Mouse (Mus musculus): ENCODE measurements at regions not wholly inside any gene's neighbourhood (a gene's known extent, or its start where the extent isn't known, plus 50 kb on each side); places are given as distances from the start of the nearest gene placed in this dataset.
A peak's percentile ranks its signal among the peaks of the same experiment; 100 is the strongest.
"Not testable (repeated sequence)": the region's sequence is repeated elsewhere in the genome, so short reads cannot be mapped to it uniquely, and the experiment has no call there.

DNA sequence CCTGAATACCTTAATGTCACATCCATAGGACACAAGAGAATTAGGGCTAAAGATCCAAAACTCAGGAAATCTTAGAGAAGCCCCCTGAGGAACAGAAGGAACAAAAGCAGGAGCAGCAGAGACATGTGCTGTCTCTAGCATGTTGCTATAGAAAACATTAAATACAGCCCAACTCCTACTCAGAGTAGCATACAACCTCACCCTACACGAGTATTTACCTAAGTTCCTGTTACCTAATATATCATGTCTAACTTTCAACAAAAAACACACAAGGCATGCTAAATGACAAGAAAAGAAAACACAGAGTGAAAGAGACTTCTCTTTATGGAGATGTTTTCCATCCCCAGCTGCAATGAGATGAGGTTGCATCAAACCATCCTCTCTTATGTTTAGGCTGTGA, 216.4 kb upstream of the Col8a1 start:
- Histone ChIP-seq H3K4me3 (ENCODE audit: low read depth, low read length) (no peak overlapping the region), H3K9ac (replicated peaks; ENCODE audit: low read length, poor library complexity, severe bottlenecking) (no peak overlapping the region), H3K9me3 (ENCODE audit: low read length) (no peaks in the 10 kb centered on the region), H3K36me3 (ENCODE audit: insufficient read depth, low read length) (no peaks in the 10 kb centered on the region), H3K4me1 (ENCODE audit: insufficient read depth, low read length) (no peaks in the 10 kb centered on the region), H3K4me2 (ENCODE audit: low read depth, low read length, poor library complexity, severe bottlenecking) (no peak overlapping the region), H3K27ac (ENCODE audit: low read depth, low read length) (no peak overlapping the region), H3K27me3 (ENCODE audit: insufficient read depth, low read length) (no peaks in the 10 kb centered on the region)
- 93% methylated on average over 1 of the region's 1 CpGs for WGBS
- ATAC-seq (ENCODE audit: low FRiP score) (no peak), DNase-seq (ENCODE audit: low spot score) (no peak)
- no peak for TF ChIP-seq CTCF (IDR thresholded peaks at IDR 0.05)

DNA sequence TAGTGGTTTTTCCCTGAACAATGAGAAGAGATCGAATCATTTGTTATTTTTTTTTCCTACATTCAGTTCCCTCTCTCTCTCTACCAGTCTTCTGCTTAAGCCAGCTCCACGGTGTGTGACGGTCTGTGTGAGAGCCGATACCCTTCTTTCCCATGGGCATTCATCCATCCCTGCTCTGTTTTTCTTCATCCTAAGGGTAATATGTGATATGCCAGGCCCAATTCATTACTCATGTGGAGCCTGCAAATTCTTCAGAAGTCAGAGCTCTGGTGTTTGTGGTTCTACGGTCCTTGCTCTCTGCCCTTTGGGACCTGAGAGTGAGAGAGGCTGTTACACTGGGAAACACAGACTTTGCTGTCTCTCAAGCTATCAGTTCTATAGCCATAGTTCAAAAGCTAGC, 229.6 kb upstream of the Col8a1 start:
- H3K27me3 ChIP-seq (ENCODE audit: insufficient read depth, low read length): no peaks in the 10 kb centered on the region

DNA sequence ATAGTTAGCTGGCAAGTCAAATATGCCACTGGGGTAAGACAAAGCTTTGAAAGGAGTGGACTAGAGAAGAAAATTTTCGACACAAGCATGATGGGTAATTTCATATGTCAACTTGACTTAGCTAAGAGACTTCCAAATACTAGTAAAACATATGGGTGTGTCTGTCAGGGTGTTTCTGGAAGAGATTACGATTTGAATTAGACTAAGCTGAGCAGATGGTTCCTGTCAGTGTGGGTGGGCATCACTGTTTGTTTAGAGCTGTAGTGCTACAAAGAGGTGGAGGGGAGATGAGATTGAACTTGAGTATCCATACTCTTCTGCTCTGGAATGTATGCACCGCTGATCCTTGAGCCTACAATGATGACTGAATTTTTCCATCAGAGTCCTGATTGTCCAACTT, 251.2 kb upstream of the Col8a1 start:
- Histone ChIP-seq H3K4me2 (ENCODE audit: low read depth, low read length, poor library complexity, severe bottlenecking) (no peak overlapping the region), H3K4me1 (ENCODE audit: insufficient read depth, low read length) (no peaks in the 10 kb centered on the region), H3K36me3 (ENCODE audit: insufficient read depth, low read length) (no peaks in the 10 kb centered on the region), H3K9me3 (ENCODE audit: low read length) (no peaks in the 10 kb centered on the region), H3K4me3 (ENCODE audit: low read depth, low read length) (no peak overlapping the region), H3K9ac (replicated peaks; ENCODE audit: low read length, poor library complexity, severe bottlenecking) (no peak overlapping the region), H3K27me3 (ENCODE audit: insufficient read depth, low read length) (no peaks in the 10 kb centered on the region), H3K27ac (ENCODE audit: low read depth, low read length) (no peak overlapping the region)
- no peak for DNase-seq (ENCODE audit: low spot score)
- no peak for TF ChIP-seq CTCF (IDR thresholded peaks at IDR 0.05)
- 84% methylated on average over 3 of the region's 3 CpGs for WGBS
- ATAC-seq (ENCODE audit: low FRiP score): no peak

More for the DNA sequence above, 229.6 kb upstream of the Col8a1 start:
- Histone ChIP-seq H3K4me3 (ENCODE audit: low read depth, low read length) (no peak overlapping the region), H3K9me3 (ENCODE audit: low read length) (no peaks in the 10 kb centered on the region), H3K36me3 (ENCODE audit: insufficient read depth, low read length) (no peaks in the 10 kb centered on the region), H3K4me1 (ENCODE audit: insufficient read depth, low read length) (no peaks in the 10 kb centered on the region), H3K9ac (replicated peaks; ENCODE audit: low read length, poor library complexity, severe bottlenecking) (no peak overlapping the region), H3K4me2 (ENCODE audit: low read depth, low read length, poor library complexity, severe bottlenecking) (no peak overlapping the region), H3K27ac (ENCODE audit: low read depth, low read length) (no peak overlapping the region)
- TF ChIP-seq CTCF (IDR thresholded peaks at IDR 0.05): no peak
- ATAC-seq (ENCODE audit: low FRiP score) (no peak), DNase-seq (ENCODE audit: low spot score) (no peak)
- 75% methylated on average over 5 of the region's 5 CpGs for WGBS

DNA sequence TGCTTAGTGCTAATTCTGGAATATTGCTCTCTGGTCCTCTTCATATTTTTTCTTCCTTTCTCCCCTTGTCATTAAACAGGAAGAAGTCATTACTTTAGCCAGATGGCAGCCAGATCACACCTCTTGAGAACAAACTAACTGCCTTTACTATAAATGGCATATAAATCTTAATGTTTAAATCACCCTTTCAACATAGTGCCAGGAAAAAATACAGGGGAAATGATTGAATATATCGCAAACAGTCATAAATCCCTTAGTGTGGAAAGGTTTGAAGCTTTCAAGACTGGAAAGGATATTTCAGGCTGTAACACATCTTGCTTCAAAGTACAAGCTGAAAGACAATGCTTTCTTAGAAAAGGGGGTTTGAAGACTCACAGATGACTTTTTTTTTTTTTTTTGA, 259.0 kb upstream of the Col8a1 start:
- no peaks in the 10 kb centered on the region for H3K9me3 ChIP-seq (ENCODE audit: low read length)
- H3K4me2 ChIP-seq (ENCODE audit: low read depth, low read length, poor library complexity, severe bottlenecking): no peak overlapping the region
- no peak overlapping the region for H3K27ac ChIP-seq (ENCODE audit: low read depth, low read length)
- DNase-seq (ENCODE audit: low spot score): no peak
- H3K27me3 ChIP-seq (ENCODE audit: insufficient read depth, low read length): no peaks in the 10 kb centered on the region
- no peak overlapping the region for H3K4me3 ChIP-seq (ENCODE audit: low read depth, low read length)
- H3K9ac ChIP-seq (replicated peaks; ENCODE audit: low read length, poor library complexity, severe bottlenecking): no peak overlapping the region
- 92% methylated on average over 1 of the region's 1 CpGs for WGBS
- TF ChIP-seq CTCF (IDR thresholded peaks at IDR 0.05): no peak
- no peaks in the 10 kb centered on the region for H3K36me3 ChIP-seq (ENCODE audit: insufficient read depth, low read length)
- no peak for ATAC-seq (ENCODE audit: low FRiP score)
- H3K4me1 ChIP-seq (ENCODE audit: insufficient read depth, low read length): no peaks in the 10 kb centered on the region

DNA sequence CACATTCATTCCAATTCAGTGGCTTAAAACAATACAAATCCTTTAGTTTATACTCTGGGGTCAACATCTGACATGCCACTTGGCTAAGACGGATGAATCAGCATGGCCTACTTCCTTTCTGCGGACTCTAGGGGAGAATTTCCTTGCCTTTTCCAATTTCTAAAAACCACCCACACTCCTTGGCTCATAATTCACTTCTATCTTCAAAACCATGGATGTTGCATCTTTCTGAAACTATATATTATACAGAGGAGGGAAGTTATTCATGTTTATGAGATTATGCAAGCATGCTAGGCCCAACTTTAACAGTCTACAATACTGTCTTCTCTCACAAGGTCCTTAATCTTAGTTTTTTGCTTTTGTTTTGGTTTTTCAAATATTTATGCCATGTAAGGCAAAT, 273.0 kb upstream of the Col8a1 start:
- no peak overlapping the region for H3K4me3 ChIP-seq (ENCODE audit: low read depth, low read length)
- no peaks in the 10 kb centered on the region for H3K27me3 ChIP-seq (ENCODE audit: insufficient read depth, low read length)
- H3K4me1 ChIP-seq (ENCODE audit: insufficient read depth, low read length): no peaks in the 10 kb centered on the region
- H3K4me2 ChIP-seq (ENCODE audit: low read depth, low read length, poor library complexity, severe bottlenecking): no peak overlapping the region
- DNase-seq (ENCODE audit: low spot score) (no peak), ATAC-seq (ENCODE audit: low FRiP score) (no peak)
- TF ChIP-seq CTCF (IDR thresholded peaks at IDR 0.05): no peak
- no peak overlapping the region for H3K9ac ChIP-seq (replicated peaks; ENCODE audit: low read length, poor library complexity, severe bottlenecking)
- whole genome bisulfite sequencing: 89% methylated on average over 2 of the region's 2 CpGs
- H3K36me3 ChIP-seq (ENCODE audit: insufficient read depth, low read length): no peaks in the 10 kb centered on the region
- no peaks in the 10 kb centered on the region for H3K9me3 ChIP-seq (ENCODE audit: low read length)
- no peak overlapping the region for H3K27ac ChIP-seq (ENCODE audit: low read depth, low read length)

DNA sequence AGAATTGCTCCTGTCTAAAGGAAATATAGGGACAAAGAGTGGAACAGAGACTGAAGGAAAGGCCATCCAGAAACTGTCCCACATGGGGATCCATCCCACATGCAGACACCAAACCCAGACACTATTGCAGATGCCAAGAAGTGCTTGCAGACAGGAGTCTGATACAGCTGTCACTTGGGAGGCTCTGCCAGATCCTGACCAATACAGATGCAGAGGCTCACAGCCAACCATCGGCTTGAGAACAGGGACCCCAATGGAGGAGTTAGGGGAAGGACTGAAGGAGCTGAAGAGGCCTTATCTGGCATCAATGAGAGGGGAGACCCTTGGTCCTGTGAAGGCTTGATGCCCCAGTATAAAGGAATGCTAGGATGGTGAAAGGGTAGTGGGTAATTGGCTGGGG, 274.0 kb upstream of the Col8a1 start:
- not testable (repeated sequence) for H3K36me3 ChIP-seq (ENCODE audit: insufficient read depth, low read length); H3K27me3 ChIP-seq (ENCODE audit: insufficient read depth, low read length); ATAC-seq (ENCODE audit: low FRiP score); H3K27ac ChIP-seq (ENCODE audit: low read depth, low read length); H3K4me2 ChIP-seq (ENCODE audit: low read depth, low read length, poor library complexity, severe bottlenecking); DNase-seq (ENCODE audit: low spot score); H3K4me1 ChIP-seq (ENCODE audit: insufficient read depth, low read length); H3K4me3 ChIP-seq (ENCODE audit: low read depth, low read length); H3K9me3 ChIP-seq (ENCODE audit: low read length); H3K9ac ChIP-seq (replicated peaks; ENCODE audit: low read length, poor library complexity, severe bottlenecking)
- WGBS: 90% methylated on average over 1 of the region's 1 CpGs

DNA sequence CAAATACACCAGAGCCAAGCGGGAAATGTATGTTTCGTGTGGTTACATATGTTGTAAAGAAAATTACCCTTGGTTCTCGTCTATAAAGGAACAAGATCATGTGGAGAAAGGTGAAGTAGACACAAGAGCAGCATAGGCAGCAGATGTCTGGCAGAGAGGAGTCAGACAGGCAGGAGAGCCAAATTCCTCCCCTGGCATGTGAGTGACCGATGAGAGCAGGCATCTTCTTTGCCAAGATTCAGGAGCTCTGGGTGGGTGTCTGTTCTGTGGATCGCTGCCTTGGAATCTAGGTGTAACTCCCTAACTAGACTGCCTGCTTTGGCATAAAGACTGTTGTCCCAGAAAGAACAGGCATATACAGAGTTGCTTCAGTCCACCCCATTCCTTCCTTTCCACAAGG, 275.1 kb upstream of the Col8a1 start:
- TF ChIP-seq CTCF (IDR thresholded peaks at IDR 0.05): no peak
- Histone ChIP-seq H3K4me2 (ENCODE audit: low read depth, low read length, poor library complexity, severe bottlenecking) (no peak overlapping the region), H3K36me3 (ENCODE audit: insufficient read depth, low read length) (no peaks in the 10 kb centered on the region), H3K9ac (replicated peaks; ENCODE audit: low read length, poor library complexity, severe bottlenecking) (no peak overlapping the region), H3K9me3 (ENCODE audit: low read length) (no peaks in the 10 kb centered on the region), H3K4me3 (ENCODE audit: low read depth, low read length) (no peak overlapping the region), H3K27me3 (ENCODE audit: insufficient read depth, low read length) (no peaks in the 10 kb centered on the region), H3K27ac (ENCODE audit: low read depth, low read length) (no peak overlapping the region), H3K4me1 (ENCODE audit: insufficient read depth, low read length) (no peaks in the 10 kb centered on the region)
- ATAC-seq (ENCODE audit: low FRiP score) (no peak), DNase-seq (ENCODE audit: low spot score) (peak; percentile 36)
- 85% methylated on average over 5 of the region's 5 CpGs for WGBS
